Mouse (Mus musculus) small intestine, adult 2 months (tissue): Measurements from ENCODE around the gene 1700037H04Rik. TPM values are rescaled to one million over a fixed set of nuclear protein-coding genes. Genes with fewer than 3 reads are reported as not detected.

Experiments
- H3K27ac ChIP-seq: fragments of 200-500 bp; 2 replicates; pipeline ENCODE4 v1.5.1; 2012; ENCODE audit warnings: low read depth, low read length, control low read depth, inconsistent platforms; ENCODE audit not compliant: insufficient read depth
- H3K27me3 ChIP-seq: fragments of 200-500 bp; 2 replicates; pipeline ENCODE4 v1.6.1; 2012; ENCODE audit warnings: mild to moderate bottlenecking, moderate library complexity, low read length, inconsistent platforms; ENCODE audit not compliant: control insufficient read depth, insufficient read depth
- H3K36me3 ChIP-seq: fragments of 200-500 bp; 2 replicates; pipeline ENCODE4 v1.6.1; 2012; ENCODE audit warnings: mild to moderate bottlenecking, low read length, control low read depth, inconsistent platforms; ENCODE audit not compliant: control insufficient read depth, insufficient read depth
- H3K4me1 ChIP-seq: fragments of 200-500 bp; 2 replicates; pipeline ENCODE4 v1.6.1; 2012; ENCODE audit warnings: low read length, inconsistent platforms, mixed read lengths; ENCODE audit not compliant: control insufficient read depth, insufficient read depth, insufficient read length
- H3K4me3 ChIP-seq: fragments of 200-500 bp; 2 replicates; pipeline ENCODE4 v1.5.1; 2012; ENCODE audit warnings: low read depth, mild to moderate bottlenecking, control low read depth, inconsistent platforms, low read length, moderate library complexity
- CTCF ChIP-seq: fragments of 200-500 bp; IDR thresholded peaks from 2 replicates; pipeline ENCODE4 v1.5.1; 2012; ENCODE audit warnings: low read depth, mild to moderate bottlenecking, control low read depth, inconsistent platforms, low read length, moderate library complexity, mixed read lengths; ENCODE audit not compliant: insufficient replicate concordance, insufficient read length; ENCODE audit errors: extremely low read depth
- POLR2A ChIP-seq: fragments of 200-500 bp; IDR thresholded peaks from 2 replicates; pipeline ENCODE4 v1.6.1; 2012; ENCODE audit warnings: low read depth, mild to moderate bottlenecking, control low read depth, inconsistent platforms, low read length, moderate library complexity
- WGBS: fragments of 180-500 bp; shearing (Covaris S2); methylation state at CpG from one replicate; pipeline ENCODE4 v1.1.7; 2018; 5-methylcytosine and 5-hydroxymethylcytosine counted together
- polyA plus RNA-seq: library from polyadenylated mRNA; depleted of rRNA; stranded (reverse); fragments of >200 nt; gene quantifications from 2 replicates; pipeline ENCODE4 v1.2.3, GENCODE M21; 2012

1700037H04Rik gene
- polyA plus RNA-seq, 1 experiment, result 57.2 TPM

DNA sequence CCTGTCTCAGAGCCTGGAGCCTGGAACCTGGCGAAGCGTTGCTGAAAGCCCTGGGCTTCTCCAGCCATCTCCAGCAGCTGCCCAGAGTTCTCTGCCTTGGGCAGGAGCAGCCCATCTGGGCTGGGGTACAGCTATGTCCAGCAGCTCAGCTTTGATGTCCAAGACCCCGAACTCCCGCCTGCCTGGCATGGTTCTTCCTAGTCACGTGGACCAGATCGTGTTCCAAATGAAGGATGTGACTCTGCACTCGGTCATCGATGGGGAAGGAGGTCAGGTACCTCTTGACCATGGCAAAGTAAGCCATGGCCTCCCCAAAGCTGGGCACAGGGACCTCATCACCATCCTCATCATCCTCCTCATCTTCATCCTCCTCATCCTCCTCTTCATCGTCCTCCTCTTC lies 18.1 kb upstream of the 1700037H04Rik start:
- peaks cover 3% of the 10 kb centered on the region; the same call in 1 of the 2 replicates for H3K36me3 ChIP-seq
- peaks cover 27% of the 10 kb centered on the region for H3K4me1 ChIP-seq
- no peaks in the 10 kb centered on the region for H3K27me3 ChIP-seq
- peak overlapping the region; percentile 92 for H3K4me3 ChIP-seq
- TF ChIP-seq CTCF, result no peak
- no peak for TF ChIP-seq POLR2A
- peak overlapping the region; percentile 85 for H3K27ac ChIP-seq
- 34% methylated on average over 9 of the region's 9 CpGs for WGBS

DNA sequence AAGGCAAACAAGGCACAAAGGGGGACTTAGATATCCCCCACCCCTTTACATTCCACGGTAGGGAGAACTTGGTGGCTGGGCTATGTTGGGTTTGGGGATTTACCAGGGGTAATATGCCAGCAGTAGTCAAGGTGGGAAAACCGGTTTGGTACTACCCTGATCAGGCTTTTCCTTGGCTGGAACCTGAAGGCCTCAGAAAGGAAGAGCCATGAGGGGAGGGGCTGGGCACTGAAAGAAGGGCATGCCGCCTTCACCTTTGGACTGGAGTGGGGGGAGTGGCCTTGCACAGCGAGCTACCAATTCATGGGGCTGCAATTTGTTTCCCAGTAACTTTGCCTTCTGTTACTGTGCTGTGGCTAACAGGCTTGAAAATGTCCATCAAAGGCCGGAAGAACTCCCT lies 16.6 kb upstream of the 1700037H04Rik start:
- H3K27ac ChIP-seq, result peak overlapping the region; percentile 96
- no peaks in the 10 kb centered on the region for H3K27me3 ChIP-seq
- H3K4me3 ChIP-seq, result peak overlapping the region; percentile 92; the same call in 1 of the 2 replicates
- H3K36me3 ChIP-seq, result peaks cover 3% of the 10 kb centered on the region; the same call in 1 of the 2 replicates
- TF ChIP-seq CTCF (no peak), POLR2A (no peak)
- H3K4me1 ChIP-seq, result peaks cover 27% of the 10 kb centered on the region
- WGBS, result 20% methylated on average over 5 of the region's 5 CpGs

DNA sequence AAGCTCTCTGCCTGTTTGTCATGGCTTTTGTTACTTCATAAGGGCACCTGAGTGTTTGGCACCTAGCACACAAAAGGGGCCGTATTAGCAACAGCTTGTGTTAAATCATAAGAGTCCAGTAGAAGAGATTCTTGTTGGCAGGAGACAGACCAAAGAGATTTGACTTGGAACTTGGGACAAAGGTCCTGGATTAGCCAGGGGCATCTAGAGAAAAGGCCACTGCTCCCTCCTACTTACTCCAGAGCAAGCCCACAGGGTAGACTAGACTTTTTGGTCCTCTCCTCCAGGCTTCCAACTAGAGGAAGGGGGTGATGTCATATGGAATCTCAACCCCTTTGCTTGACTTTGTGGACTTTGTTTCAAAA lies 16.0 kb upstream of the 1700037H04Rik start:
- TF ChIP-seq CTCF, result no peak
- TF ChIP-seq POLR2A, result no peak
- Histone ChIP-seq H3K36me3 (peaks cover 3% of the 10 kb centered on the region; the same call in 1 of the 2 replicates), H3K27ac (peak overlapping the region; percentile 96), H3K4me3 (no peak overlapping the region), H3K27me3 (no peaks in the 10 kb centered on the region), H3K4me1 (peaks cover 27% of the 10 kb centered on the region)
- WGBS, result 28% methylated on average over 1 of the region's 1 CpGs

DNA sequence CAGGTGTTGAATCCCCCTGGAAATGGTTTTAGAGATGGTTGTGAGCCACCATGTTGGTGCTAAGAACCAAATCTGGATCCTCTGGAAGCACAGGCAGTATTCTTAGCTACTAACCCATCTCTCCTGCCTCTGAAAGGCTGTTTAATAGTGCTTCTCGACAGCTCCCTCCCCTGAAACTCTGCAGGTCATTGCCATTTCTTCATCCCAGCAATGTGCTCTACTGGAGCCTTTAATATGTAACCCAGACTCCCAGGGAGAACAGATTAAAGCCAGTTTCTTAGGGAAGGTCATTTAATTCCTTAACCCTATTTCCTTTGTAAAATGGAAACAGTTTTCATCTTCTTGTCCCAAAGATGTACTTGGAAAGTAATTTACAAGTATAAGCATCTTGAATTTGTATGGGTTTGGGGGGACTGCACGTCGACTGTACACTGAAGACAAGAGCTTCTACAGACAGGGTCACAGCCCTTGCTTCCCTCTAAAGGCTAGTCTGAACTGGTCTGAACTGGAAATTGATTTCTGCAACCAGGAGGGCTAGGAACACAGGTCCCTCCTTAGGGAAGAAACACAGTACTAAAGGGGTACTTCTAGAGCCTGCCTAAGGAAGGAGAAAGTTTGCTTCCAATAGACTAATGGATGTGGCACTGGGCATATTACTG lies 15.5 kb upstream of the 1700037H04Rik start:
- Histone ChIP-seq H3K27ac (peak overlapping the region; percentile 96), H3K36me3 (peaks cover 3% of the 10 kb centered on the region; the same call in 1 of the 2 replicates), H3K4me1 (peaks cover 27% of the 10 kb centered on the region), H3K4me3 (no peak overlapping the region), H3K27me3 (no peaks in the 10 kb centered on the region)
- no peak for TF ChIP-seq POLR2A
- TF ChIP-seq CTCF, result no peak
- WGBS, result 56% methylated on average over 3 of the region's 3 CpGs

DNA sequence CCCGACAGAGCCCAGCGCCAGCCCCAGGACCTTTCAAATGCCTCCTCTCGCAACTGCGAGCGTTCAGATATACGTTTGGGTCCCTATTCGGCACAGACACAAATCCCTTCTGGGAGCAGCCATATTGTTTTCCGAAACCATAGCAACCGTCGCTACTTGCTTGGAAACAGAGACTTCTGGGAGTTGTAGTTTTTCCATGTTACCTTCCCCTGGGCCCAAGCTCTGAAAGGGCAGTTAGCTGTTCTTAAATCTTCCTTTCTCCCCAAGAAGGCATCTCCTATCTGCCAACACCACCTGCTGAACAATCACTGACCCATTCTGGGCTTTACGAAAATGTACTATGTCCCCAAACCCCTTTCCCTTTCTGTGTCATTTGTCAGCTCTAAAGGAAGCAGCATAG lies 14.8 kb upstream of the 1700037H04Rik start:
- TF ChIP-seq CTCF (no peak), POLR2A (no peak)
- peaks cover 3% of the 10 kb centered on the region; the same call in 1 of the 2 replicates for H3K36me3 ChIP-seq
- H3K4me1 ChIP-seq, result peaks cover 27% of the 10 kb centered on the region
- H3K27me3 ChIP-seq, result no peaks in the 10 kb centered on the region
- 5% methylated on average over 11 of the region's 11 CpGs for WGBS
- H3K27ac ChIP-seq, result no peak overlapping the region
- H3K4me3 ChIP-seq, result peak overlapping the region; percentile 57

DNA sequence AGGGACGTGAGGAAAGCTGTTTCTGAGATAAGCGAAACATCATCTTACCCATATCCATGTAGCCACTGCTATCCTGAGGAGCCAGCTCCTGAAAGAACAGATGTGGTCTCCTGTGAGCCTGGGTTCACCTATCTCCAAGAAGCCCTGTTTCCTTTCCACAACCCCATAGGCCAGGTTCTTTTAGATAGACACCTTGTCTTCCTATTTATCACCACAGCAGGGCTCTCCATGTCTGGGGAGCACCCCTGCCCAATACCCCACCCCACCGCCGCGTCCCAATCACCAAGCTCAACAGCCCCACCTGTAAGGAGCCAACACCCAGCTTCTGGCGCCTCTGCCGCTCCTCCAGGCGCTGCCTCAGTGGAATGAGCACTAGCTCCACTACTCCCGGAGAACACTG lies 12.4 kb upstream of the 1700037H04Rik start:
- TF ChIP-seq CTCF, result no peak
- TF ChIP-seq POLR2A, result no peak
- WGBS, result 82% methylated on average over 9 of the region's 9 CpGs
- peaks cover 13% of the 10 kb centered on the region for H3K4me1 ChIP-seq
- no peaks in the 10 kb centered on the region for H3K36me3 ChIP-seq
- no peak overlapping the region for H3K4me3 ChIP-seq
- H3K27ac ChIP-seq, result no peak overlapping the region
- no peaks in the 10 kb centered on the region for H3K27me3 ChIP-seq

DNA sequence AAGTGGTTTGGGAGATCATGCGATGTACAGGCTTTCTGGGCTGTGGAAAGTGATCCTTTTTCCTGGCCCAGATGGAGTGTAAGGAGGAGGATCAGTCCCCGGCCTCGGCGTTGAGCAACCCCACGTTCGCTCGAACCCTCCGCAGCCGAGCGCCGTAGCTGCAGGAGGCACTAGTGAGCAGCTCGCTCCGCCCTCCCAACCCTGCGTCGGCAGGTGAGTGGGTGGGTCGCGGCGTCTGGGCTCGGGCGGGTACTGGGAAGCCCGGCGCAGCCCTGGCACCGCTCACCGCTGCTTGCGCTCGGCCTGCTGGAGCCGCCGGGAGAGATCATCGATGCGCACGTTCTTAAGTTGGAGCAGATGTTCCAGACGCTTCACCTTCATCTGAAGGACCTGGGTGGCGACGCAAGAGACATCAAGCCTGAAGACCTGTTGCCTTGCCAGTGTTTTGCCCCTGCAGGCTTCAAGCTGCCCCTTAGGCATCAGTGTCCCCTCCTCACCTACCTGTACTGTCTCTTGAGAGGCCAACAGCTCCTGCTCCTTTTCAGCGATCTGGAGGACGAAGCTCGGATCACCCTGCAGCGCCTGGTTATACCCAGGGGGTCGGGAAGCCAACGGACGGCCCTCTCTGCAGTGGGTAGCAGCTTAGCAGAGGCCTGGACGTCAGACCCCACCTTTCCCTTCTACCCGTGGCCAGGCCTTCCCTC lies 11.7 kb upstream of the 1700037H04Rik start:
- 46% methylated on average over 43 of the region's 43 CpGs for WGBS
- Histone ChIP-seq H3K4me1 (peaks cover 8% of the 10 kb centered on the region), H3K27ac (no peak overlapping the region), H3K4me3 (peak overlapping the region; percentile 40), H3K27me3 (no peaks in the 10 kb centered on the region), H3K36me3 (no peaks in the 10 kb centered on the region)
- TF ChIP-seq POLR2A (no peak), CTCF (no peak)
